Mouse (Mus musculus) intestine, embryonic 14.5 days (tissue): ENCODE measurements around the gene Pold4. TPM values are rescaled to one million over a fixed set of nuclear protein-coding genes. Genes with fewer than 3 reads are reported as not detected.
A peak's percentile ranks its signal among the peaks of the same experiment; 100 is the strongest.

Source experiments
- ATAC-seq: fragments of 200-750 bp; cut with Nextera tagmentation; replicated peaks from 2 replicates; pipeline ENCODE4 v1.8.0; 2017; ENCODE audit warnings: low read depth, moderate number of reproducible peaks, moderate TSS enrichment, moderate library complexity; ENCODE audit not compliant: low FRiP score, low TSS enrichment
- DNase-seq: peaks from one replicate; pipeline ENCODE4 v3.0.0-alpha.2; 2018; ENCODE audit warnings: low spot score
- H3K27ac ChIP-seq: fragments of 300-500 bp; sonication (generic); 2 replicates; pipeline ENCODE4 v1.5.1; 2014; ENCODE audit warnings: low read depth, mild to moderate bottlenecking, control low read depth
- H3K27me3 ChIP-seq: fragments of 300-500 bp; sonication (generic); replicated peaks from 2 replicates; pipeline ENCODE4 v1.6.1; 2014; ENCODE audit warnings: low read length, control low read depth; ENCODE audit not compliant: control insufficient read depth, insufficient read depth
- H3K36me3 ChIP-seq: fragments of 300-500 bp; sonication (generic); 2 replicates; pipeline ENCODE4 v1.6.1; 2014; ENCODE audit warnings: low read length, control low read depth; ENCODE audit not compliant: control insufficient read depth, insufficient read depth
- H3K4me1 ChIP-seq: fragments of 300-500 bp; sonication (generic); replicated peaks from 2 replicates; pipeline ENCODE4 v1.6.1; 2014; ENCODE audit warnings: low read length, control low read depth, mixed read lengths; ENCODE audit not compliant: control insufficient read depth, insufficient read depth
- H3K4me2 ChIP-seq: fragments of 300-500 bp; sonication (generic); 2 replicates; pipeline ENCODE4 v1.6.1; 2014; ENCODE audit warnings: low read length
- H3K4me3 ChIP-seq: fragments of 300-500 bp; sonication (generic); 2 replicates; pipeline ENCODE4 v1.5.1; 2014; ENCODE audit warnings: low read depth, low read length, control low read depth, mixed read lengths
- H3K9ac ChIP-seq: fragments of 300-500 bp; sonication (generic); 2 replicates; pipeline ENCODE4 v1.6.1; 2014; ENCODE audit warnings: mild to moderate bottlenecking, low read length
- H3K9me3 ChIP-seq: fragments of 300-500 bp; sonication (generic); 2 replicates; pipeline ENCODE4 v1.6.1; 2016; ENCODE audit warnings: low read length, control low read depth; ENCODE audit not compliant: control insufficient read depth
- WGBS: fragments of 180-500 bp; shearing (Covaris S2); extraction: QIAGEN DNeasy Blood & Tissue Kit; methylation state at CpG from one replicate; pipeline ENCODE4 v1.1.7; 2014; 5-methylcytosine and 5-hydroxymethylcytosine counted together
- polyA plus RNA-seq: library from polyadenylated mRNA; unstranded; fragments of >200 nt; fragmentation: Nextera tagmentation; extraction: Ambion mirVana; gene quantifications from 2 replicates; pipeline ENCODE4 v1.2.1, GENCODE M21; 2014

Pold4 gene
- polyA plus RNA-seq, 1 experiment from 2014 or later = 30.9 TPM

GRCm38 (mm10) chr19:4192251-4192985, 39.3 kb upstream of the Pold4 start:
- ATAC-seq (peak; percentile 2), DNase-seq (no peak)
- no peaks in the 10 kb centered on the region for H3K9me3 ChIP-seq
- H3K4me3 ChIP-seq = peak overlapping the region; percentile 75
- under 1% methylated on average over 51 of the region's 52 CpGs for WGBS
- H3K27me3 ChIP-seq = no peaks in the 10 kb centered on the region
- peak overlapping the region; percentile 96 for H3K4me2 ChIP-seq
- H3K4me1 ChIP-seq = peaks cover 23% of the 10 kb centered on the region
- H3K36me3 ChIP-seq = peaks cover 44% of the 10 kb centered on the region
- H3K9ac ChIP-seq = peak overlapping the region; percentile 94
- H3K27ac ChIP-seq = peak overlapping the region; percentile 89

GRCm38 (mm10) chr19:4193129-4193528, 38.6 kb upstream of the Pold4 start:
- Histone ChIP-seq H3K27me3 (no peaks in the 10 kb centered on the region), H3K4me2 (peak overlapping the region; percentile 96), H3K36me3 (peaks cover 47% of the 10 kb centered on the region), H3K4me3 (peak overlapping the region; percentile 75), H3K27ac (peak overlapping the region; percentile 89; the same call in 1 of the 2 replicates), H3K9me3 (no peaks in the 10 kb centered on the region), H3K4me1 (peaks cover 23% of the 10 kb centered on the region), H3K9ac (peak overlapping the region; percentile 94)
- no peak for ATAC-seq
- WGBS = 44% methylated on average over 6 of the region's 6 CpGs
- DNase-seq = no peak

GRCm38 (mm10) chr19:4194021-4194724, 37.5 kb upstream of the Pold4 start:
- Histone ChIP-seq H3K36me3 (peaks cover 54% of the 10 kb centered on the region), H3K9me3 (no peaks in the 10 kb centered on the region), H3K4me1 (peaks cover 23% of the 10 kb centered on the region), H3K27ac (no peak overlapping the region), H3K4me2 (no peak overlapping the region), H3K4me3 (no peak overlapping the region), H3K27me3 (no peaks in the 10 kb centered on the region), H3K9ac (no peak overlapping the region)
- 85% methylated on average over 8 of the region's 8 CpGs for WGBS
- DNase-seq (no peak), ATAC-seq (no peak)

GRCm38 (mm10) chr19:4194776-4195650, 36.7 kb upstream of the Pold4 start:
- H3K4me1 ChIP-seq = peaks cover 24% of the 10 kb centered on the region
- 80% methylated on average over 12 of the region's 12 CpGs for WGBS

GRCm38 (mm10) chr19:4196048-4196447, 35.7 kb upstream of the Pold4 start:
- no peak overlapping the region for H3K4me3 ChIP-seq
- no peak overlapping the region for H3K9ac ChIP-seq
- DNase-seq = no peak
- H3K27me3 ChIP-seq = no peaks in the 10 kb centered on the region
- H3K27ac ChIP-seq = no peak overlapping the region
- ATAC-seq = no peak
- WGBS = 50% methylated on average over 2 of the region's 2 CpGs
- peaks cover 30% of the 10 kb centered on the region for H3K4me1 ChIP-seq
- peaks cover 66% of the 10 kb centered on the region for H3K36me3 ChIP-seq
- H3K4me2 ChIP-seq = no peak overlapping the region
- H3K9me3 ChIP-seq = no peaks in the 10 kb centered on the region

More at GRCm38 (mm10) chr19:4194776-4195650, 36.7 kb upstream of the Pold4 start:
- Histone ChIP-seq H3K9ac (no peak overlapping the region), H3K36me3 (peaks cover 62% of the 10 kb centered on the region), H3K9me3 (no peaks in the 10 kb centered on the region), H3K27me3 (no peaks in the 10 kb centered on the region), H3K4me2 (no peak overlapping the region), H3K4me3 (no peak overlapping the region), H3K27ac (no peak overlapping the region)
- ATAC-seq = no peak
- no peak for DNase-seq

GRCm38 (mm10) chr19:4196548-4196947, 35.2 kb upstream of the Pold4 start:
- DNase-seq (no peak), ATAC-seq (no peak)
- Histone ChIP-seq H3K27ac (no peak overlapping the region), H3K4me1 (peaks cover 29% of the 10 kb centered on the region), H3K9ac (no peak overlapping the region), H3K4me2 (no peak overlapping the region), H3K4me3 (no peak overlapping the region), H3K36me3 (peaks cover 66% of the 10 kb centered on the region), H3K9me3 (no peaks in the 10 kb centered on the region), H3K27me3 (no peaks in the 10 kb centered on the region)
- WGBS = 18% methylated on average over 5 of the region's 5 CpGs

- Histone ChIP-seq H3K4me1 (peaks cover 32% of the 10 kb centered on the region), H3K9ac (no peak overlapping the region), H3K4me3 (no peak overlapping the region), H3K27ac (no peak overlapping the region), H3K36me3 (peaks cover 66% of the 10 kb centered on the region), H3K4me2 (no peak overlapping the region), H3K9me3 (no peaks in the 10 kb centered on the region), H3K27me3 (no peaks in the 10 kb centered on the region)
- no peak for ATAC-seq
- 74% methylated on average over 3 of the region's 3 CpGs for WGBS
- no peak for DNase-seq
Measured at GRCm38 (mm10) chr19:4197180-4197579, 34.5 kb upstream of the Pold4 start.

GRCm38 (mm10) chr19:4201291-4201909, 30.3 kb upstream of the Pold4 start, which contains the start of gene Rad9a:
TSS of gene Rad9a (minus strand) at chr19:4201662.
- ATAC-seq = peak; percentile 87
- Histone ChIP-seq H3K36me3 (peaks cover 31% of the 10 kb centered on the region), H3K9ac (peak within 1 kb of the TSS; percentile 62), H3K4me1 (peaks cover 21% of the 10 kb centered on the region), H3K9me3 (no peaks in the 10 kb centered on the region), H3K4me2 (peak within 1 kb of the TSS; percentile 99), H3K27me3 (no peaks in the 10 kb centered on the region), H3K27ac (peak within 1 kb of the TSS; percentile 39; the same call in 1 of the 2 replicates), H3K4me3 (peak within 1 kb of the TSS; percentile 67)
- DNase-seq = peak; percentile 94
- under 1% methylated on average over 34 of the region's 34 CpGs for WGBS
